Mouse (Mus musculus) midbrain, embryonic 14.5 days (tissue): ENCODE measurements around the gene Gm20388. TPM values are rescaled to one million over a fixed set of nuclear protein-coding genes. Genes with fewer than 3 reads are reported as not detected.

ENCODE experiments used
- ATAC-seq: fragments of 200-750 bp; cut with Nextera tagmentation; 2 replicates; pipeline ENCODE4 v1.8.0; 2017; ENCODE audit warnings: moderate number of reproducible peaks, moderate library complexity; ENCODE audit not compliant: low FRiP score, low TSS enrichment
- DNase-seq: peaks from one replicate; pipeline ENCODE4 v3.0.0-alpha.2; 2015
- H3K27ac ChIP-seq: fragments of 300-500 bp; sonication (generic); replicated peaks from 2 replicates; pipeline ENCODE4 v1.5.1; 2014; ENCODE audit warnings: mild to moderate bottlenecking, low read depth, low read length, moderate library complexity
- H3K27me3 ChIP-seq: fragments of 300-500 bp; sonication (generic); 2 replicates; pipeline ENCODE4 v1.6.1; 2014; ENCODE audit warnings: low read length, control low read depth, mixed read lengths; ENCODE audit not compliant: control insufficient read depth, insufficient read depth
- H3K36me3 ChIP-seq: fragments of 300-500 bp; sonication (generic); 2 replicates; pipeline ENCODE4 v1.6.1; 2014; ENCODE audit warnings: low read length, control low read depth; ENCODE audit not compliant: control insufficient read depth, insufficient read depth
- H3K4me1 ChIP-seq: fragments of 300-500 bp; sonication (generic); 2 replicates; pipeline ENCODE4 v1.6.1; 2014; ENCODE audit warnings: mild to moderate bottlenecking, antibody characterized with exemption, low read length, control low read depth; ENCODE audit not compliant: control insufficient read depth, insufficient read depth
- H3K4me2 ChIP-seq: fragments of 300-500 bp; sonication (generic); 2 replicates; pipeline ENCODE4 v1.6.1; 2014; ENCODE audit warnings: mild to moderate bottlenecking, low read length, moderate library complexity
- H3K4me3 ChIP-seq: fragments of 300-500 bp; sonication (generic); replicated peaks from 2 replicates; pipeline ENCODE4 v1.5.1; 2014; ENCODE audit warnings: low read depth, low read length
- H3K9ac ChIP-seq: fragments of 300-500 bp; sonication (generic); replicated peaks from 2 replicates; pipeline ENCODE4 v1.6.1; 2014; ENCODE audit warnings: mild to moderate bottlenecking, low read length, moderate library complexity
- H3K9me3 ChIP-seq: fragments of 300-500 bp; sonication (generic); 2 replicates; pipeline ENCODE4 v1.6.1; 2016; ENCODE audit warnings: low read length, control low read depth, mixed read lengths; ENCODE audit not compliant: control insufficient read depth
- WGBS: fragments of 180-500 bp; shearing (Covaris S2); extraction: QIAGEN DNeasy Blood & Tissue Kit; methylation state at CpG from one replicate; pipeline ENCODE4 v1.1.7; 2014; 5-methylcytosine and 5-hydroxymethylcytosine counted together
- polyA plus RNA-seq: library from polyadenylated mRNA; unstranded; fragments of >200 nt; fragmentation: Nextera tagmentation; extraction: Ambion mirVana; gene quantifications from 2 replicates; pipeline ENCODE4 v1.2.1, GENCODE M21; 2014

Gm20388 gene
- polyA plus RNA-seq, 1 experiment from 2014 or later = 4.1 TPM

- no peak overlapping the region for H3K4me3 ChIP-seq
- H3K9me3 ChIP-seq = no peaks in the 10 kb centered on the region
- ATAC-seq (no peak), DNase-seq (no peak)
- H3K4me1 ChIP-seq = no peaks in the 10 kb centered on the region
- H3K36me3 ChIP-seq = peaks cover 8% of the 10 kb centered on the region; the same call in 1 of the 2 replicates
- H3K27ac ChIP-seq = no peak overlapping the region
- no peak overlapping the region for H3K9ac ChIP-seq
- 84% methylated on average over 5 of the region's 5 CpGs for WGBS
- H3K4me2 ChIP-seq = no peak overlapping the region
- no peaks in the 10 kb centered on the region for H3K27me3 ChIP-seq
Observed at GRCm38 (mm10) chr8:124373753-124374152, 4463.1 kb downstream of the Gm20388 start.

- WGBS = 77% methylated on average over 6 of the region's 6 CpGs
- DNase-seq = no peak
- H3K36me3 ChIP-seq = peaks cover 10% of the 10 kb centered on the region; the same call in 1 of the 2 replicates
- H3K27ac ChIP-seq = 0 out of 2 replicates have a peak overlapping the region, but pooled peaks have one; percentile 8
- H3K4me2 ChIP-seq = no peak overlapping the region
- no peak overlapping the region for H3K4me3 ChIP-seq
- no peaks in the 10 kb centered on the region for H3K4me1 ChIP-seq
- H3K9me3 ChIP-seq = no peaks in the 10 kb centered on the region
- H3K27me3 ChIP-seq = no peaks in the 10 kb centered on the region
- ATAC-seq = no peak
- no peak overlapping the region for H3K9ac ChIP-seq
Observed at GRCm38 (mm10) chr8:124375168-124375567, 4464.5 kb downstream of the Gm20388 start.

- ATAC-seq = no peak
- DNase-seq = no peak
- H3K27ac ChIP-seq = 0 out of 2 replicates have a peak overlapping the region, but pooled peaks have one; percentile 8
- H3K27me3 ChIP-seq = no peaks in the 10 kb centered on the region
- no peaks in the 10 kb centered on the region for H3K9me3 ChIP-seq
- no peak overlapping the region for H3K9ac ChIP-seq
- no peak overlapping the region for H3K4me2 ChIP-seq
- H3K4me3 ChIP-seq = no peak overlapping the region
- 90% methylated on average over 9 of the region's 9 CpGs for WGBS
- no peaks in the 10 kb centered on the region for H3K4me1 ChIP-seq
- peaks cover 8% of the 10 kb centered on the region; the same call in 1 of the 2 replicates for H3K36me3 ChIP-seq
Observed at GRCm38 (mm10) chr8:124375727-124376126, 4465.1 kb downstream of the Gm20388 start.

GRCm38 (mm10) chr8:124376406-124376805 is 4465.8 kb downstream of the Gm20388 start:
- Histone ChIP-seq H3K4me2 (no peak overlapping the region), H3K27ac (no peak overlapping the region), H3K9ac (no peak overlapping the region), H3K4me1 (no peaks in the 10 kb centered on the region), H3K36me3 (peaks cover 8% of the 10 kb centered on the region; the same call in 1 of the 2 replicates), H3K4me3 (no peak overlapping the region), H3K9me3 (no peaks in the 10 kb centered on the region), H3K27me3 (no peaks in the 10 kb centered on the region)
- DNase-seq (no peak), ATAC-seq (no peak)
- 94% methylated on average over 12 of the region's 12 CpGs for WGBS

- Histone ChIP-seq H3K9ac (no peak overlapping the region), H3K27me3 (no peaks in the 10 kb centered on the region), H3K4me3 (no peak overlapping the region), H3K27ac (no peak overlapping the region), H3K9me3 (no peaks in the 10 kb centered on the region), H3K4me1 (0 out of 2 replicates have a peak, but pooled peaks cover 4% of the 10 kb centered on the region), H3K36me3 (peaks cover 6% of the 10 kb centered on the region; the same call in 1 of the 2 replicates), H3K4me2 (no peak overlapping the region)
- 75% methylated on average over 6 of the region's 6 CpGs for WGBS
- DNase-seq = no peak
- no peak for ATAC-seq
Observed at GRCm38 (mm10) chr8:124379289-124379688, 4468.6 kb downstream of the Gm20388 start.

- Histone ChIP-seq H3K4me2 (no peak overlapping the region), H3K36me3 (0 out of 2 replicates have a peak, but pooled peaks cover 2% of the 10 kb centered on the region), H3K9ac (peak overlapping the region; percentile 20; the same call in 1 of the 2 replicates), H3K27ac (0 out of 2 replicates have a peak overlapping the region, but pooled peaks have one; percentile 20), H3K4me3 (no peak overlapping the region), H3K4me1 (0 out of 2 replicates have a peak, but pooled peaks cover 4% of the 10 kb centered on the region), H3K9me3 (no peaks in the 10 kb centered on the region), H3K27me3 (no peaks in the 10 kb centered on the region)
- WGBS = 10% methylated on average over 10 of the region's 10 CpGs
- peak; percentile 63 for DNase-seq
- no peak; the same call in 1 of the 2 replicates for ATAC-seq
Observed at GRCm38 (mm10) chr8:124382235-124382634, 4471.6 kb downstream of the Gm20388 start.

GRCm38 (mm10) chr8:124384336-124384735 is 4473.7 kb downstream of the Gm20388 start:
- Histone ChIP-seq H3K27me3 (no peaks in the 10 kb centered on the region), H3K9ac (no peak overlapping the region), H3K4me1 (0 out of 2 replicates have a peak, but pooled peaks cover 4% of the 10 kb centered on the region), H3K9me3 (no peaks in the 10 kb centered on the region), H3K27ac (no peak overlapping the region), H3K4me3 (no peak overlapping the region), H3K4me2 (no peak overlapping the region), H3K36me3 (no peaks in the 10 kb centered on the region)
- DNase-seq = no peak
- 94% methylated on average over 19 of the region's 19 CpGs for WGBS
- ATAC-seq = no peak

GRCm38 (mm10) chr8:124386225-124386899 is 4475.7 kb downstream of the Gm20388 start:
- Histone ChIP-seq H3K27me3 (no peaks in the 10 kb centered on the region), H3K4me2 (no peak overlapping the region), H3K36me3 (no peaks in the 10 kb centered on the region), H3K9ac (no peak overlapping the region), H3K9me3 (no peaks in the 10 kb centered on the region), H3K4me3 (no peak overlapping the region), H3K27ac (0 out of 2 replicates have a peak overlapping the region, but pooled peaks have one; percentile 13), H3K4me1 (0 out of 2 replicates have a peak, but pooled peaks cover 4% of the 10 kb centered on the region)
- WGBS = 72% methylated on average over 23 of the region's 23 CpGs
- peak; percentile 66 for DNase-seq
- peak; percentile 55; the same call in 1 of the 2 replicates for ATAC-seq

- no peak overlapping the region for H3K9ac ChIP-seq
- ATAC-seq (no peak), DNase-seq (no peak)
- no peak overlapping the region for H3K4me2 ChIP-seq
- H3K27me3 ChIP-seq = no peaks in the 10 kb centered on the region
- H3K4me1 ChIP-seq = no peaks in the 10 kb centered on the region
- WGBS = 86% methylated on average over 11 of the region's 11 CpGs
- no peaks in the 10 kb centered on the region for H3K9me3 ChIP-seq
- no peaks in the 10 kb centered on the region for H3K36me3 ChIP-seq
- H3K4me3 ChIP-seq = no peak overlapping the region
- H3K27ac ChIP-seq = no peak overlapping the region
Observed at GRCm38 (mm10) chr8:124389495-124389894, 4478.9 kb downstream of the Gm20388 start.
